Mouse (Mus musculus) left cerebral cortex, postnatal 36 days (tissue): ENCODE results near the gene Drd2. TPM values are rescaled to one million over a fixed set of nuclear protein-coding genes. Genes with fewer than 3 reads are reported as not detected.

ENCODE experiments used
- DNase-seq, 2 experiments: peaks; one replicate each; pipeline ENCODE4 v3.0.0; 2021 to 2022; ENCODE audit warnings: low spot score in 2 of 2, mixed read lengths in 1 of 2
- intact Hi-C: fragments of 180-260 bp; cut with DNase I; formaldehyde crosslinking; loops from one replicate; pipeline ENCODE4 v1.15.1; 2025
- total RNA-seq, 2 experiments: library from RNA; stranded (reverse); gene quantifications; 2 replicates each; pipeline ENCODE4 v1.2.3; 2021

Drd2 gene
- total RNA-seq, 2 experiments from 2014 or later: 9.8 to 14.5 TPM

GRCm38 (mm10) chr9:49442621-49443020 lies 102.2 kb downstream of the Drd2 start:
- intact Hi-C loops: no loop called here
- DNase-seq: no peak

GRCm38 (mm10) chr9:49450491-49450890 lies 110.1 kb downstream of the Drd2 start:
- intact Hi-C loops: no loop called here
- no peak for DNase-seq

GRCm38 (mm10) chr9:49452396-49452795 lies 112.0 kb downstream of the Drd2 start:
- DNase-seq: no peak
- intact Hi-C loops: no loop called here

GRCm38 (mm10) chr9:49456136-49456535 lies 115.7 kb downstream of the Drd2 start:
- DNase-seq: no peak
- intact Hi-C loops: no loop called here

Other genes with a start within 250 kb of the Drd2 start
- not detected for gene Gm4894, start 90.1 kb upstream of the Drd2 start, total RNA-seq
- not detected for gene Ankk1, start 86.4 kb downstream of the Drd2 start, total RNA-seq
- gene Ttc12, start 145.6 kb downstream of the Drd2 start, total RNA-seq: 1 to 10 TPM in 1 of 2 experiments, under 1 TPM in 1; 0.96 to 1.2 TPM